Mouse (Mus musculus) frontal cortex, adult (tissue): ENCODE data around the gene Gm49318.

ENCODE experiments used
- ATAC-seq: cut with Nextera tagmentation; 2 replicates; pipeline ENCODE4 v1.9.2; 2017; ENCODE audit warnings: mild to moderate bottlenecking, moderate library complexity, mixed read lengths; ENCODE audit not compliant: low TSS enrichment

Gm49318 gene

DNA sequence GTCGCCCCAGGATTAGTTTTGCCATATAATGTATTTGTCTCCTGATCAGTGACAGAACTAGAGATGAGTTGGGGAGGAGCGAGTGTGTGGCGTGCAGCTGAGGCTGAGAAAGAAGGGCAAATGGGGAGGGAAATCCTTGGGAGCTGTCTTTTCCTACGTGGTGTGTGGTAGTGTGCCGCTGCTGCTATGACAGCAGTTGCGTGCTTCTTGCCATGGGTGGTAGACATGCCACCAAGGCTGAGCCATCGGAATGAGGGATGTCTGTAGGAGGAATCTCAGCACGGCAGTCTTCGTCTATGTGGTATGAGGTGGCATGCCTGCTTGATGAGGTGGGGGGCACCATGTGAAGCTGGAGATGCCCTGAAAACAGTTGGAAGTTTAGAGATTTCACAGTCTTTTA is 40.7 kb downstream of the Gm49318 start:
- peak; percentile 56 for ATAC-seq

DNA sequence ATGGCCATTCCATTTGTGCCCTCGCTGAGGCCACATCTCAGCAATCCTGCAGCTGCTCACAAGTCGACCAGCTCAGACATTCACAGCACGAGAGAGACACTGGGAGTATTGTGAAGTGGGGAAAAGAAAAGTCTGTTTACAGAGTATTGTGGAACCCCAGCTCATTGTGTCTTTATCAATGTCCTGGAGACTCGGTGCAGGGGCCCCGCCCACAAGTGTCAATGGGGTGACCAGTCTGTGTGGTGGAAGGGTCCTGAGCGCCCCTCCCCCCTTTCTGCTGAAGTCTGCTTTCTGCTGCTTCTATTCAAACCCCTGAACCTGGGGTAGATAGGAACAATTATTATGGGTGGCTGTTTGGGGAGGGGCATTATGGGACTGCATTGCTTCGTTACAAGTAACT is 42.6 kb downstream of the Gm49318 start:
- ATAC-seq: no peak

DNA sequence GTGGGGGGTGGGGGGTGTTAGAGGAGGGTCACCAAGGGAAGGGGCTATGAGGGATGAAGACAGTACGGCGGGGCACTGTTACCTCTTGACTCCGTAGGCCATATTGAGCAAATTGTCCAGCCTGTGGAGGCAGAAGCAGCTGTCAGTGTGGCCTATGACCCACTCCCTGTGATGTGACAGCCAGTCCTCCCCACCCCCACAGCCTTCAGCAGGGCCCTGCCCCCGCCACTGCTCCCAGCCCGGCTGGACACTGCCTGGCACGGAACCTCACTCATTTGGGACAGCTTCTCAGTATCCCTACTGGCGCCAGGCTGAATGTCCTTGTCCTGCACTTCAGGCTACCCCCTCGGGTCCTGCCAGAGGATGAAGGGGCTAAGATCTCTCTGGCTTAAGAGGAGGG is 46.5 kb downstream of the Gm49318 start:
- peak; percentile 48 for ATAC-seq

GRCm38 (mm10) chr9:22017208-22017825 is 53.7 kb downstream of the Gm49318 start:
- ATAC-seq: peak; percentile 10; the same call in 1 of the 2 replicates

- ATAC-seq: no peak
Measured at GRCm38 (mm10) chr9:22016245-22016644, 54.8 kb downstream of the Gm49318 start.

DNA sequence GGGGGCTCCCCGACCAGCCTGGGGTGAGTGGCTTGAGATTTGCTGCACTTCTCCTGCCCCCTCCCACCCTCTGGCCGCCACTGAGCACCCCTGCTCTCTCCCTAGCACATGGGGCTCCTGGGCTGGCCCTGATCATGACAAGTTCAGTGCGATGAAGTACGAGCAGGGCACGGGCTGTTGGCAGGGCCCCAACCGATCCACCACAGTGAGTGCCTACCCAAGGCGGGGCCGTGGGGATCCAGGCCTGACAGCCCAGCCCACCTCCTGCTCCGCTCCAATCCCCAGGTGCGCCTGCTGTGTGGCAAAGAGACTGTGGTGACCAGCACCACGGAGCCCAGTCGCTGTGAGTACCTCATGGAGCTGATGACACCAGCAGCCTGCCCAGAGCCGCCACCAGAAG is 58.3 kb downstream of the Gm49318 start:
- ATAC-seq: no peak

DNA sequence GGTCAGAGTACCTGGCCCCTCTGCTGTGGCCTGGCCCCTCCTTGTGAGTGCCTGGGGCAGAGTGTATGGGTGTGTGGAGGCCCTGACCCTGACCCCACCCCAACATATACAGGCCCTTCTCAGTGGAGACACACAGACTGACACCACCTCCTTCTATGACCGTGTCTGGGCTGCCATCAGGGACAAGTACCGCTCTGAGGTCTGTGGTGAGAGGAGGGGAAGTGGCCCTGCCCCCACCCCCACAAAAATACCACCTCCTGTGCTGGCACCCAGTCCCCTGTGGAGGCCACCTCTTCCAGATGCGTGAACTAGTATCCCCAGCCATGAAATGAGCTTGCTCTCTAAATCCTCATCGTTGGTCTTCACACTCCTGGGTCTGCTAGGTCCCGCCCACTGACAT is 60.0 kb downstream of the Gm49318 start:
- no peak for ATAC-seq

- ATAC-seq: no peak
Measured at GRCm38 (mm10) chr9:22004546-22004945, 66.5 kb downstream of the Gm49318 start.

- peak; percentile 35 for ATAC-seq
Measured at GRCm38 (mm10) chr9:22003163-22003554, 67.9 kb downstream of the Gm49318 start.

GRCm38 (mm10) chr9:22002194-22003162 is 68.6 kb downstream of the Gm49318 start, which contains the start of the genes Ccdc151 and Prkcsh:
Ccdc151 (minus strand) TSS chr9:22002634.
Prkcsh (plus strand) TSS chr9:22002806.
- peak; percentile 93 for ATAC-seq

GRCm38 (mm10) chr9:22001633-22002032 is 69.4 kb downstream of the Gm49318 start:
- ATAC-seq: no peak

DNA sequence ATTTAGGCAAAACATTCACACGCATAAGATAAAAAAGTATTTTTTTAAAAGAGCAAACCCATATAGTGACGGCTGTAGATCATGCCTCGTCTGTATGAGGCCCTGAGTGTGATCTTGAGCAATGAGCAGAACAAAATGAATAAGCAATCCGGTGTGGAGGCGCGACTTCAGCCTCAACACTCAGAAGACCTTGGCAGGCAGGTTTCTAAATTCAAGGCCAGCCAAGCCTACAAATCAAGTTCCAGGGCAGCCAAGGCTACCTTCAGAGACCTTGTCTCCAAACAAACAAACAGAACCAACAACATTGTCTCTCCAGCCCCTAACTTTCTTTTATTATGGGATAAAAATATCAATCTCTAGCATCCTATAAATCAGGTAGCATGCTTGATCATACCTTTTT is 70.8 kb downstream of the Gm49318 start:
- no peak for ATAC-seq

GRCm38 (mm10) chr9:21996178-21996867 is 74.7 kb downstream of the Gm49318 start:
- no peak for ATAC-seq

GRCm38 (mm10) chr9:21992227-21992626 is 78.8 kb downstream of the Gm49318 start:
- ATAC-seq: no peak

- no peak for ATAC-seq
Measured at GRCm38 (mm10) chr9:21989230-21990110, 81.6 kb downstream of the Gm49318 start, which contains the start of gene Rgl3. Rgl3 (minus strand) TSS chr9:21989446.

DNA sequence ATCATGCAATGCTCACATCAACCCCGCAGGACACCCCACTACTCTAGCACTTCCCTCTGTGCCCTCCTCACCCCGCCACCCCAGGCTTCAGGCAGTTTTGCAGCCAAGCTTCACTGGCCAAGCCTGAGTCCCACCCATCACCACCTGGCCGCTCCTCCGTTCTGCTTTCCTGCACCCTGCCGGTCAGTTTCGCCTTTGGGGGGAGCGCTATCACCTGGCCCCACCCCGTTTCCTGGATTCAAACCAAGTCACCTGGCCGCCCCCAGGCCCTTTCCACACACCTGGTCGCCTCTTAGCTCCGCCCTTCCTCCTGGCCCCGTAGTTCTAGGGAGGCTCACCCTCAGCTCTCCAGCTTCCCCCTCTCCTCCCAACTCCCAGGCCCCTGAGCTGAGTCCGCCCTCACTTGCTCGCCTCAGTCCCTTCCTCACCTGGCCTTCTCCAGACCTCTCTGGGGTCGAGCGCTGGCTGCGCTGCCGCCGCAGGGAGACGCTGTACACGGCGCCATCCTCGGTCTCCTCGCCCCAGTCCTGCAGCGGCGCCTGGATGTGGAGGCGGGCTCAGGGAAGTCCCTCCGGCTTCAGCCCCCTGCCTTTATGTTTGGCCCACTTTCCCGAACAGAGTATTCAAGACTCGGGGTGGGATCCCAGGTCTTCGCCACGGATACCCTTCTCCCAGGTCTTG is 82.5 kb downstream of the Gm49318 start:
- peak; percentile 73 for ATAC-seq

- ATAC-seq: no peak
Measured at GRCm38 (mm10) chr9:21987592-21988342, 83.3 kb downstream of the Gm49318 start.
